Mouse (Mus musculus) midbrain, embryonic 10.5 days (tissue): ENCODE results near the gene Ncam1. TPM values are rescaled to one million over a fixed set of nuclear protein-coding genes. Genes with fewer than 3 reads are reported as not detected.

ENCODE experiments used
- DNase-seq: peaks from one replicate; pipeline ENCODE4 v3.0.0-alpha.2; 2017; ENCODE audit warnings: low spot score
- H3K27ac ChIP-seq: fragments of 300-500 bp; sonication (generic); replicated peaks from 2 replicates; pipeline ENCODE4 v1.5.1; 2016; ENCODE audit warnings: mild to moderate bottlenecking
- H3K27me3 ChIP-seq: fragments of 300-500 bp; sonication (generic); 2 replicates; pipeline ENCODE4 v1.6.1; 2016; ENCODE audit warnings: low read depth, mild to moderate bottlenecking; ENCODE audit not compliant: poor library complexity, severe bottlenecking
- H3K36me3 ChIP-seq: fragments of 300-500 bp; sonication (generic); 2 replicates; pipeline ENCODE4 v1.6.1; 2016; ENCODE audit warnings: mild to moderate bottlenecking, moderate library complexity
- H3K4me1 ChIP-seq: fragments of 300-500 bp; sonication (generic); 2 replicates; pipeline ENCODE4 v1.6.1; 2016
- H3K4me3 ChIP-seq: fragments of 300-500 bp; sonication (generic); 2 replicates; pipeline ENCODE4 v1.5.1; 2016; ENCODE audit warnings: mild to moderate bottlenecking, moderate library complexity
- H3K9me3 ChIP-seq: fragments of 300-500 bp; sonication (generic); replicated peaks from 2 replicates; pipeline ENCODE4 v1.6.1; 2016; ENCODE audit warnings: mild to moderate bottlenecking
- WGBS: fragments of 180-500 bp; shearing (Covaris S2); methylation state at CpG from one replicate; pipeline ENCODE4 v1.1.7; 2016; 5-methylcytosine and 5-hydroxymethylcytosine counted together
- polyA plus RNA-seq: library from polyadenylated mRNA; unstranded; fragments of >200 nt; fragmentation: Nextera tagmentation; extraction: Ambion mirVana; gene quantifications from 2 replicates; pipeline ENCODE4 v1.2.1, GENCODE M21; 2016

Ncam1 gene
- polyA plus RNA-seq, 1 experiment from 2014 or later = 48.9 TPM

GRCm38 (mm10) chr9:49622928-49623676 lies 175.6 kb downstream of the Ncam1 start:
- Histone ChIP-seq H3K36me3 (no peaks in the 10 kb centered on the region), H3K4me1 (peaks cover 24% of the 10 kb centered on the region), H3K9me3 (no peaks in the 10 kb centered on the region), H3K27ac (peak overlapping the region; percentile 65; the same call in 1 of the 2 replicates), H3K27me3 (no peaks in the 10 kb centered on the region), H3K4me3 (no peak overlapping the region)
- no peak for DNase-seq
- 64% methylated on average over 9 of the region's 9 CpGs for WGBS

DNA sequence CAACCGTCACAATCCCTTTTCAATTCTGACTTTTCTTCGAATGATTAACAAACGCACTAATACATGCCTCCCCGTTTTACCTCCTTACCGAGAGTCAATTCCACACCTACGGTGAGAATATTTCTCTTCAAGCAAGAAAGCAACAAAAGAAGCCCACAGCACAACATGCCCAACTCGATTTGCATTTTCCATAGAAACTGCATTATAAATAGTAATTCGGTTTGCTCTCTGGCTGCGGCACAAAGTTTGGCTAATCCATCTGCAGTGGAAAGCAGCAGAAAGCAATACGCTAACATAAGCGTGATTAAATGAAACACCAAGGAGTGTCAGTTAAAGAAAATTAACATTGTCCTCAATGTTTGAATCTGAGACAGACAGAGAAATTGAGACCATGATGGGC lies 177.0 kb downstream of the Ncam1 start:
- H3K4me3 ChIP-seq = no peak overlapping the region
- no peak overlapping the region for H3K27ac ChIP-seq
- H3K9me3 ChIP-seq = no peaks in the 10 kb centered on the region
- WGBS = 92% methylated on average over 11 of the region's 11 CpGs
- peaks cover 24% of the 10 kb centered on the region for H3K4me1 ChIP-seq
- DNase-seq = no peak
- H3K27me3 ChIP-seq = no peaks in the 10 kb centered on the region
- H3K36me3 ChIP-seq = no peaks in the 10 kb centered on the region

- 88% methylated on average over 9 of the region's 9 CpGs for WGBS
- no peaks in the 10 kb centered on the region for H3K9me3 ChIP-seq
Observed at GRCm38 (mm10) chr9:49618699-49619392, 179.9 kb downstream of the Ncam1 start.

GRCm38 (mm10) chr9:49618266-49618665 lies 180.5 kb downstream of the Ncam1 start:
- no peaks in the 10 kb centered on the region for H3K27me3 ChIP-seq
- no peak overlapping the region for H3K4me3 ChIP-seq
- WGBS = 82% methylated on average over 2 of the region's 2 CpGs
- no peak for DNase-seq
- peaks cover 5% of the 10 kb centered on the region; the same call in 1 of the 2 replicates for H3K4me1 ChIP-seq
- H3K36me3 ChIP-seq = no peaks in the 10 kb centered on the region
- no peaks in the 10 kb centered on the region for H3K9me3 ChIP-seq
- H3K27ac ChIP-seq = no peak overlapping the region

More at GRCm38 (mm10) chr9:49618699-49619392, 179.9 kb downstream of the Ncam1 start:
- H3K27me3 ChIP-seq = no peaks in the 10 kb centered on the region
- H3K4me1 ChIP-seq = peaks cover 11% of the 10 kb centered on the region
- no peak overlapping the region for H3K4me3 ChIP-seq
- H3K27ac ChIP-seq = no peak overlapping the region
- no peaks in the 10 kb centered on the region for H3K36me3 ChIP-seq
- DNase-seq = no peak

GRCm38 (mm10) chr9:49617216-49617615 lies 181.5 kb downstream of the Ncam1 start:
- no peaks in the 10 kb centered on the region for H3K27me3 ChIP-seq
- 18% methylated on average over 3 of the region's 3 CpGs for WGBS
- no peaks in the 10 kb centered on the region for H3K4me1 ChIP-seq
- H3K4me3 ChIP-seq = no peak overlapping the region
- no peaks in the 10 kb centered on the region for H3K36me3 ChIP-seq
- no peak overlapping the region for H3K27ac ChIP-seq
- no peaks in the 10 kb centered on the region for H3K9me3 ChIP-seq
- DNase-seq = peak; percentile 30

- no peaks in the 10 kb centered on the region for H3K27me3 ChIP-seq
- no peaks in the 10 kb centered on the region for H3K9me3 ChIP-seq
- no peak overlapping the region for H3K27ac ChIP-seq
- DNase-seq = no peak
- H3K36me3 ChIP-seq = no peaks in the 10 kb centered on the region
- no peak overlapping the region for H3K4me3 ChIP-seq
- peaks cover 10% of the 10 kb centered on the region; the same call in 1 of the 2 replicates for H3K4me1 ChIP-seq
Observed at GRCm38 (mm10) chr9:49612387-49612786, 186.3 kb downstream of the Ncam1 start.

DNA sequence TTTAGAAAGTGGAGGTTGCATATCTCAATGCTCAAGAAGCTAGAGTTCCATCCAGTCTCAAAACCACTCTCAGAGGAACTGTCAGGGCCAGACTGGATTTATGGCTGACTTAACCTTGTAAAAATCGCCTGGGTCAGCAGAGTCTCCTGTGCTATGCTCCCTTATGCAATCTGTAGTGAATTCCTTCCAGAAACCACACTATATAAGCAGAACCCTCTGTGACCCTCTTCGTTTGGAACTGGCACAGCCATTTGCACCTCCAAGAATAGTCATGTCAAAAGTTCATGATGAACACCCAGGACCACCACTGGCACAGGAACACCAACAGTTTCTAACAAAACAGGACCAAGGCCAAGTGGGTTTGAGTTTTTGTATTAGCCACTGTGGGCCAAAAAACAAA lies 190.5 kb downstream of the Ncam1 start:
- Histone ChIP-seq H3K4me3 (no peak overlapping the region), H3K27me3 (no peaks in the 10 kb centered on the region), H3K4me1 (peaks cover 32% of the 10 kb centered on the region), H3K9me3 (no peaks in the 10 kb centered on the region), H3K27ac (no peak overlapping the region), H3K36me3 (no peaks in the 10 kb centered on the region)
- DNase-seq = no peak
- 84% methylated on average over 2 of the region's 2 CpGs for WGBS

- H3K27ac ChIP-seq = no peak overlapping the region; the same call in 1 of the 2 replicates
- H3K4me3 ChIP-seq = no peak overlapping the region
- H3K36me3 ChIP-seq = no peaks in the 10 kb centered on the region
- DNase-seq = no peak
- WGBS = 82% methylated on average over 2 of the region's 2 CpGs
- H3K4me1 ChIP-seq = peaks cover 32% of the 10 kb centered on the region
- H3K27me3 ChIP-seq = no peaks in the 10 kb centered on the region
- no peaks in the 10 kb centered on the region for H3K9me3 ChIP-seq
Observed at GRCm38 (mm10) chr9:49606717-49607116, 192.0 kb downstream of the Ncam1 start.

DNA sequence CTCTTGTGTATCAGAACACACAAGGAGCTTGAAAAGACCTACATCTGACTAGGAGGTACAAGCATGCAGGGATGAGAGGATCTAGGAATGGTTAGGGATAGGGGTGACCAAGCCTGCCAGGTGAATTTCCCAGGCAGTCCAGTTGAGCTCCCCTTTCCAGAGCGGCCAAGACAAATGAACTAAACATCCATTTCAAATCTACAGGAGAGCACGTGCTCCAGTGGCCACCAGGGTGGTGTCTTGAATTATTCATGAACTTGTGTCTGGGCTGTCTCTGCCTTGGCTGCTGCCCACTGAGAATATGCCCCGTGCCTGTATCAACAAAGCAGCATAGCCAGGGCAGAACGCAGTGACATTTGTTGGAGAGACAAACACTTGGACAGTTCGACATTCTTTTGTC lies 192.4 kb downstream of the Ncam1 start:
- Histone ChIP-seq H3K9me3 (no peaks in the 10 kb centered on the region), H3K4me3 (no peak overlapping the region), H3K4me1 (peaks cover 32% of the 10 kb centered on the region), H3K36me3 (no peaks in the 10 kb centered on the region), H3K27ac (peak overlapping the region; percentile 74), H3K27me3 (no peaks in the 10 kb centered on the region)
- 29% methylated on average over 5 of the region's 5 CpGs for WGBS
- DNase-seq = peak; percentile 43

DNA sequence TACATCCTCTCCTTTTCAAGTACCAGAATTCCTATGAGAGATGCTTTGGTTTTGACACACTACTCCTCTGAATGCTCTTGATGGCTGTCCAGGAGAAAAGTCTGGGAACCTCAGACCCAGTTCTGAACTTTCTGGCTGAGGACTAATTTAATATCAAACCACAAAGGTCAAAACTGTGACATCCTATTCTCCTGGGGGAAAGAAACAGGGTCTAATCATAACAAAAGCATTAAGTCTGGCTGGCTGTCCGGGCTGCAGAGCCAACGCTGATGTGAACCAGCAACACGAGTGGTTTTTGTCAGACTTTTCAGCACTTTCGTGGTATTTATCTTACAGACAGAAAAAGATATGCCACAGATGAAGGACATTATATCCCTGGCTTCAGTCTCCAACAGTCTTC lies 192.9 kb downstream of the Ncam1 start:
- H3K27ac ChIP-seq = peak overlapping the region; percentile 74
- WGBS = 66% methylated on average over 4 of the region's 4 CpGs
- H3K27me3 ChIP-seq = no peaks in the 10 kb centered on the region
- H3K4me3 ChIP-seq = no peak overlapping the region
- no peaks in the 10 kb centered on the region for H3K9me3 ChIP-seq
- H3K4me1 ChIP-seq = peaks cover 32% of the 10 kb centered on the region
- H3K36me3 ChIP-seq = no peaks in the 10 kb centered on the region
- no peak for DNase-seq

- no peak overlapping the region for H3K27ac ChIP-seq
- WGBS = 89% methylated on average over 3 of the region's 3 CpGs
Observed at GRCm38 (mm10) chr9:49605351-49605750, 193.4 kb downstream of the Ncam1 start.

DNA sequence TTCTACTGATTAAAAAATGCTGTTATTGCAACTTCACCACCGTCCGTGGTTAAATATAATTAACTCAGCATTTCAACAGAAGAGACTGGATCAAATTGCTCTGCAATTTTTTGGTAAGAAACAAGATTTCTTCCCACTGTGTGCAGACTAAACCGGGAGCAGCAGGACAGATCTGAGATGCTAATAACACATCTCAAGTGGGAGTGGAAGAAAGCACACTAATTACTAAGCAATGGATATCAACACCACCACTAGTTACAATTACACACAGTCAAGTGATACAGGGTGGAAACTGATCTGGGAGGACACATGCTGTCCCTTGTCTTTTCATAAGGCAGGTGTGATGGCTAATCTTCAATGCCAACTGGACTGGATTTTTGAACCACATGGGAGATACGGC lies 197.5 kb downstream of the Ncam1 start:
- no peak for DNase-seq
- H3K27me3 ChIP-seq = no peaks in the 10 kb centered on the region
- H3K27ac ChIP-seq = no peak overlapping the region
- 89% methylated on average over 4 of the region's 4 CpGs for WGBS
- no peak overlapping the region for H3K4me3 ChIP-seq
- H3K9me3 ChIP-seq = no peaks in the 10 kb centered on the region
- H3K36me3 ChIP-seq = no peaks in the 10 kb centered on the region
- peaks cover 11% of the 10 kb centered on the region for H3K4me1 ChIP-seq

More at GRCm38 (mm10) chr9:49605351-49605750, 193.4 kb downstream of the Ncam1 start:
- H3K27me3 ChIP-seq = no peaks in the 10 kb centered on the region
- no peak overlapping the region for H3K4me3 ChIP-seq
- H3K9me3 ChIP-seq = no peaks in the 10 kb centered on the region
- DNase-seq = no peak
- H3K36me3 ChIP-seq = no peaks in the 10 kb centered on the region
- peaks cover 32% of the 10 kb centered on the region for H3K4me1 ChIP-seq
